Mouse (Mus musculus) cerebellum, adult 11-12 months (tissue): ENCODE results near the gene Eci1.
A peak's percentile ranks its signal among the peaks of the same experiment; 100 is the strongest.

Experiments used
- DNase-seq: peaks from one replicate; pipeline ENCODE4 v3.0.0; 2022

The Eci1 gene

DNA sequence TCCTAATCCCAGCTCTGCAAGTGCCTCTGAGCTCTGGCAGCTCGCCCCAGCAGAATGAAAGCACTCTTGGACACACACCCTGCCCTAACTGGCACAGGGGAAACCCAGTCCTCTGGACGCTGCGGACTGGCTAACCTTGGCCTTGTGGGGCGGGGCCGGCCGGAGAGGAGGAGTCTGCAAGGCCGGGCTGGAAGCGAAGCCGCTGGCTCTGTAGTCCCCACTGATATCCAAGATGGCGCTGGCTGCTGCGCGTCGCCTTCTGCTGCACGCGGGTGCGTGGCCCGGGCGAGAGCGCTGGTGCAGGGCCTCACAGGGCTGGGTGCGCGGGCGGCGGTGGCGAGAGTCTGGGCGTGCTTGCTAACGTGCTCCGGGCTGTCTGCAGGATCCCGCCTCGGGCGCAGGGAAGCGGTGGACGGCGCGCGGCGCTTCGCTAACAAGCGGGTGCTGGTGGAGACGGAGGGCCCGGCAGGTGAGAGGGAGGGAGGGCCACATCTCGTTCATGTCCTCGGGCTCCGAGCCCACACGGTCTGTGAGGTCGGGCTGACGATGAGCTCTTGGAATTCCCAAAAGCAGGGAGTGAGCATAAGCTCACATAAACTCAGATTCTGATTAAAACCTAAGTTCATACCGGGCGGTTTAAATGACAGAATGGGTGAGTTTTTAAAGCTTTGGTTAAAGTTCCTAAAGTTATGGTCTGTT, at the start of gene Eci1:
TSS of gene Eci1 (plus strand) at position 171 of the 699 bp plus-strand sequence.
- peak; percentile 99 for DNase-seq

DNA sequence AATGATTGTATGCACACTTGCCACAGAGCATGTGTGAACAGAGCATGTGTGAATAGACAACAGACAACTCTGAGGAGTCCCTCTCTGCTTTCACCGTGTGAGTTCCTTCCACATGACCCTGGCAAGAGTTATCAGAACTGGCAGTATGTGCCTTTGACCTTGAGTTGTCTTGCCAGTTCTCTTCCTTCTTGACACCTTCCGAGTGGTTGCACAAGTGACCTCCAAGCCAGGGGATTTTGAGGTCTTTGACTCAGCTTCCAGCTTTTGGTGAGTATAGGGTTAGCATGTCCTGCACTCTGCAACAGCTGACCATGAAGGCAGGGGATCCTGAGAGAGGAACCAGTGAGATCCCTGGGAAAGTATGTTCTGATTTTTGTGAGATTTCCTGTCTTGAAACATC, 47.9 kb upstream of the Eci1 start:
- DNase-seq: no peak

DNA sequence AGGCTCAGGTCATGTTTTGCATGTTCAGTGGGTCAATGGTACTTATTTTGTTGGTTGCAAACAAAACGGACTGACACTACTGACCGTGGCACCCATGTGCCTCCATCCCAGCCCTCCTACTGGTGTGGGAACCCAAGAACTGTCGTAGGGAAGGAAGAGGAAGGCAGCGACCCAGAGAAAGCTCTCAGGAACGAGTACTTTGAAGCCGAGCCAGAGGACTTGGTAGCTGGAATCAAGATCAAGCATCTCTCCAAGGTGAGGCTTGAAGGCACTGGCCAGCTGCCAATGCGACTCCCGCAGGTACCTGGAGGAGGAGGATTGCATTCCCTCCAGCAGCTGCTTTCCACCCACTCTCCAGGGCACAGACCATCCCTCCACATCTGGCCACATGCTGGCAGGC, 42.7 kb upstream of the Eci1 start:
- DNase-seq: no peak

DNA sequence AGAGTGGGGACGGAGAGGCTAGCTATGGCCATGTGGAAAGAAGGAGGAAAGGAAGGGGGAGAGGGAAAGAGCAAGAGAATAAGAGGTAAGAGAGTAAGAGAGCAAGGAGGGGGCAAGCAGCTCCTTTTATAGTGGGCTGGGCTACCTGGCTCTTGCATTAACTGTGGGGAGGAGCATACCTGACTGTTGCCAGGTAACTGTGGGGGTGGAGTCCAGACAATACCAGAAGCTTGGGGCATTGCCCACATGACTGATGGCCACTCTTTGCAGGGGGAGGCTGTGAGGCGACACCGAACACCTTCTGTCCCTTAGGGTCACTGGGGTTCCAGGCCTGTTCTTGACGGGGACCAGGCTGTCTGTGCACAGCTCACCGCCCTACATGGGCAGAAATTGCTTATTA, 37.7 kb upstream of the Eci1 start:
- DNase-seq: no peak

DNA sequence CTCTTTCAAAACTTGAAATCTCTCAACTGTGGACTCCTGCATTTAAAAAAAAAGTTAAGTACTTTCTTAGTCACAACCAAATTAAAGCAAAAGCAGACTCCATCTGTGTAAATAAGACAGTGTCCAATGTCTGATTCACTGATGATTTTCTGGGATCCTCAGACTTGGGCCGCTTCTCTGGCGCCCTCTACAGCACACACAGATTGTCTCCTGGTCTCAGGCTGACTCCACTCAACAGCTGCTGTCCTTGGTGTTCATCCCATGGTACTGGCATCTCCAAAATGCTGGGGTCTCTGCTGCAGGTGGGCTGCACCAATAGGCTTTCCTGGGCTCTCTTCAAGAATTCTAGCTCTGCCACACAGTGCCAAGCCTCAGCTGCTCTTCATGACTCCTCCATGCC, 36.6 kb upstream of the Eci1 start:
- peak; percentile 45 for DNase-seq

DNA sequence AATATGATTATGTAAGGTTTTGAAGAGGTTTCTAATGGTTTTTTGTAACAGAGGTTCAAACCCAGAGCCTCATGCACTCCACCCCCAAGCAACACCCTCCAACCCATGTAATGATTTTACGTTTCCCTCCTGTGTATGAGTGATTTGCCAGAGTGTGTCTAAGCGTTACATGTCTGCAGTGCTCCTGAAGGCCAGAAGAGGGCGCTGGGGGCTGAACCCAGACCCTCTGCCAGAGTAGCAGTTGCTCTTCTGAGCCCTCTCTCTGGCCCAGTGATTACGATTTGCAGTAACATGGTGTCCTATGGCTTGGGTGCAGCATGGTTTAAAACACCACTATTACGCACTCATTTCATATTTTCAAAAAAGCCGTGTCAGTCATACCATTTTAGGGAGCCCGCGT, 35.3 kb upstream of the Eci1 start:
- no peak for DNase-seq

DNA sequence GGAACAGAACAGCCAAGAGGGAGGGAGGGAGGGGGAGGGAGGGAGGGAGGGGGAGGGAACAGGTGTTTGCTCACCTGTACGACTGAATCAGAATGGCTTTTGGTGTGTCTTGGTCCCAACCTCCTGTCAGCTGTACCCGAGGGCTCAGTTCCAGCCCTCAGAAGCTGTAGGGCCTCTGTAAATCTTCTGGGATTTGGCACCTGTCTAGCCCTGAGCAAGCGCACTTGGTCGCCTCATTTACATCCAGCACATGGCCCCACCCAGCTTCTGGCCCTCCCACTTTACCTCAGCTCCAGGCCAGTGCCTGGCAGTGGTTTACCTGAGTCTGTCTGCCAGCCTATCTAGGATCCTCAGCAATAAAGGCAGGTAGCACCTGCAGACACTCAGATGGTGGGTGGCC, 32.9 kb upstream of the Eci1 start:
- no peak for DNase-seq

DNA sequence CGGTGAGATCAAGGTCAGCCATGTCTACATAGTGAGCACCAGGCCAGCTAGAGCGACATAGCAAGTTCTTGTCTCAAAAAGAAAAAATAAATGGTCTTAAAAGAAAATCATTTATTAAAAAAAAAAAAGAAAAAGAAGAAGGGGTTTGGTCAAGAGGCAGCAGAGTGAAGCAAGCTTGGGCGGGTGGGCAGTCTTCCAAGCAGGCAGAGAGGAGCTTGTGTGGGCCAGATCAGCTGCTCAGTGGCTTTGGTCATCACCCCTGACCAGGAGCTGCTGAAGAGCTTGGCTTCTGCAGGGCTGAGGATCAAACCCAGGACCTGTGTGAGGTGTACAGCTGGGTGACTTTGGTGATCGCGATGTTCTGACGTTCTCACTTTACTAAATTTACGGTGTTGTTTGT, 32.0 kb upstream of the Eci1 start:
- no peak for DNase-seq

DNA sequence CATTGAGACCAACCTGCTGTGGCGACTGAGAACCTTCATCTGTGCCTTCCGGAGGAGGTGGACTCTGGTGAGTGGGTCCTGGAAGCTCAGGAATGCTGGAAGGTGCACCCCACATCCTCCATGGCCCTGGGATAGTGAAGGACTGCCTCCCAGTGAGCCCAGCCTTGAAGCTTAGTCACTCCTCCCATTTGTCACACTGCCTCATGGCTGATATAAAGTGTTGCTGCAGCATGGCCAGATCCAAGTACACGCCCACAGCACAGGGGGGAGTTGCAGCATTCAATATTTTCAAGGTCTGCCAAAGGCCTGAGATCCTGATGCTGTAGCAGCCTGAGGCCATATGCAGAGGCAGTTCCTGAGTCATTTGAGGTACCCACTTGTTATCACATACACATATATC, 24.1 kb upstream of the Eci1 start:
- no peak for DNase-seq

DNA sequence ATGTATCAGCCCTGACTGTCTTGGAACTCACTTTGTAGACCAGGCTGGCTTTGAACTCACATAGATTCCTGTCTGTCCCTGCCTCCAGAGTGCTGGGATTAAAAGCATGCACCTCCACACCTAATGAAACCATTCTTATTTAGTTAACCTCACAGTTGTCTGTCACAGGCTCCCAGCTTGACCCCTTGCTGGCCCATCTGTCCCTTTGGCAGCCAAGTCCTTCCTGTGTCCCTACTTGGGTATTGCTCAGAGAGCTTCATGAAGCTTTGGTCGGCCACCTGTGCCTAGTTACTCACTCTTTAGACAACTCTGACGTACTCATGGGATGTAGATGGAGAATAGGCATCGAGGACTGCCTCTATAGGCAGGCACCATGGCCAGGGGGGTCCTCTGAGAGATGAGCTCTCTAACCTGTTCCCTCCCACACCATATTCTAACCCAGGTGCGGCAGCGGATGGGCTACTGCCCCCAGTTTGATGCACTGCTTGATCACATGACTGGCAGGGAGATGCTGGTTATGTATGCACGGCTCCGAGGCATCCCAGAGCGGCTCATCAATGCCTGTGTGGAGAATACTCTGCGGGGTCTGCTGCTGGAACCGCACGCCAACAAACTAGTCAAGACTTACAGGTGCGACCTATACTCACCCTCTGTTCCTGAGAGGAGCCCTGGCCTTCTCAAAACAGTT, 19.2 kb upstream of the Eci1 start:
- DNase-seq: peak; percentile 78

DNA sequence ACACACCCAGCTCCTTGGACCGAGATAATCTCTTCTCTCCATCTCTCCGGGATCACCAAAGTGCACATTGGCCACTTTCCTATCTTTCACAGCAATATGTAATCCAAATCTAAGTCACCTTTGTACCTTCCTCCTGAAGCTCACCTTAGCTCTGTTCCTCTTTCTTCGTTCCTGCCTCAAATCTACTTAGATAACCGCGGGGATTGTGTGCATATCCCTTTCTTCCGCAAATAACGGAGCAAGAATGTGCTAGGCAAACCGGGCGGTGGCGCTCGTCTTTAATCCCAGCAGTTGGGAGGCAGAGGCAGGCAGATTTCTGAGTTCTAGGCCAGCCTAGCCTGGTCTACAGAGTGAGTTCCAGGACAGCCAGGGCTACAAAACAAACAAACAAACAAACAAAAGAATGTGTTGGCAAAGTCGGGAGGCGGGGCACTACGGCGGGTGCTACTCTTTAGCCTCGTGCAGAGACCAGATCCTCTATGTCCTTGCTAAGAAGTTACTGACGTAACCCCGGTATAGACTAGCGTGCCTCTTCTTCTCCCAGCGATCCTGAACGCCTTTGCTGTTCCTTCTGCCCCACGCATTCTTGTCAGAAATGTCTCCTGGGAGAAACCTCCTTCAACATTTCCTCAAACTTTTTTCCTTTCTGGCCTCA, 12.8 kb upstream of the Eci1 start:
- DNase-seq: no peak

DNA sequence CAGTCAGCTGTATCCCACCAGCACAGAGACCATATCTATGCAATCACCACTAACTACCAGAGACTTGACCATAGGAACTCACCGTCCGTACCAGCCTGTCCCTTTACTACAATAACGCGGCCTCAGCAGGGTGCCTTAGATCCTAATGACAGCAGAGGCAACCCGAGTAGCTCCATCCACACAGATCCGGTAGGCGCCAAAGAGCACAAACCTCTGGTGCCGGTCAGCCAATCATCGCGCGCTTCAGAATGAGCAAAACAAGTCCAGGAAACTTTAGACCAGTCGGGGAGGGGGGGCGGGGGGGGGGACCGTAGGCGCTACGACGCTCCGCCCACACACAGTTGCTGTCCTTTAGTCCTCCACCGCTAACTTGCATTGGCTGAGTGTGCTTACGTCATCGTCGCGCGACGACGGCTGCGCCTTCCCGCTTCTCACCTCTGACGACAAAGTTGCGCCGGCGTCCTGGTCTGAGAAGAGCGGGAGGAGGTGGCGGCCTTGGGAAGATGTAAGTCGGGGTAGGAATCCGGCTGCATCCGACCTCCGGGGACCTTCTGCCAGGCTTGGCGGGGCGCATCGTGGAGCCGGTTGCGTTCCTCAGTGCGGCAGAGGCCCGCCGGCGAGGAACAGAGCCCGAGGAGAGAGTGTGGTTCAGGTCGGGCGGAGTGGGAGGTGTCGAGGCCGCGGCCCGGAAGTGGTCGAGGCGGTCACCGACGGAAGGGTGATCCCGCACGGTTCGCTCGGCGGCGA, 12.0 kb upstream of the Eci1 start, which contains the start of gene Rnps1:
TSS of gene Rnps1 (plus strand) at position 336 of the 747 bp plus-strand sequence.
- DNase-seq: peak; percentile 91

DNA sequence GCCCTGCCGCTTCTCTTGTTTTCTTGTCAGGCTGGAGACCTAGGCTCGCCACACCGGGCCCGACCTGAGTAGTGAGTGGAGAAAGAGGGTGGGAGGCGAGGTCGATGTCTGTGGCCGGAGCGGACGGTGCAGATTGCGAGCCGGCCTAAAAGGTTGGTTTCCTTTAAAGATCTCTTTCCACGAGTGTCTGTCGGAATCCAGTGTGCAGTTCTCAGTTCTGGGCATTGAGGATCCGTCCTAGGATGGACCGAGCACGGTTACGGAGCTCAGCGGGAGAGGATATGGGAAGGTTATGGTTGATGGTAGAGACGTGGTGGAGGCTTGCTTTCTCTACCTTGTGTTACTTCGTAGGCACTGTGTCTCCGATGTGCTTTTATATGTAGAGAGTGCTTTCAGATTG, 11.4 kb upstream of the Eci1 start:
- no peak for DNase-seq

DNA sequence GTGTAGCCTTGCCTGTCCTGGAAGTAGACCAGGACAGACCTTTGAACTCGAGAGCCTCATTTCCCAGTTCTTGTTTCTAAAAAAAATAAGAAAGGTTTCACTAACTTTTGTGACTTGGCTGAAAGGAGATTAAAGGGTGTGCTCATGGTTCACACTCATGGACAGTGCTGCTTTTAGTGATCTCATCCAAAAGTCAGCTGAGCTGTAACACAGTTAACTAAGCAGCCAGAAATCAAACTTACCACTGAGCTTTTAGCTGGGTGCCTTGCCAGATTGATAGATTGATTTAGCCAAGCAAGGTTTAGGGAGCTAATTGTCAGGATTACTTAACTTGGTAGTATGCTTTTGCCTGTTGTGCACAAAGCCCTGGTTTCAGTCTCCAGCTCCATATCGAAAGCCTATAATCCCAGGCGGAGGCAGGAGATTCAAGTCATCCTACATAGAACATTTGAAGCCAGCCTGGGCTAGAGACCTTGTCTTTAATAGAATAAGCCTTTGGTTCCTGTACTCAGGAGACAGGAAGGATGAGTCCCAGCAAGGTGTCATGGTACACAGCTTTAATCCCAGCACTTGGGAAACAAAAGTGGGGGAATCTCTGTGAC, 10.3 kb upstream of the Eci1 start:
- no peak for DNase-seq

DNA sequence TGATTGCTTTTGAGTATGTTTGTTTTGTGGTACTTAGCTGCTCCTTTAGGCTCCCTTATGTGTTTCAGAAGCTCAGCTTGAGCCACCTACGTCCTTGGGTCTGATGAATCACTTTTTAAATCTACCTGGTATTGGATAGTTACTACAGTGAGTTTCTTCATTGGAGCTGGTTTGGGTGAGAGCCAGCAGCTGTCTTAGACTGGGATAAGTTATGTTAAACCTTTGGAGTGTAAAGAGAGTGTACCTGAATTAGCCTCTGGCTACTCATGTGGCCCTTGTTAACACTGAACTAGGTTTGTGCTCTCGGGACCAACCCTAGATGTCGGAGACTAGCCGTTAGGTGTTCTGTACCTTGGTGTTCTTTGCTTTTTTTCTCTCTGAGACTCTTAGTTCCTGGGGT, 3.3 kb upstream of the Eci1 start:
- DNase-seq: no peak

DNA sequence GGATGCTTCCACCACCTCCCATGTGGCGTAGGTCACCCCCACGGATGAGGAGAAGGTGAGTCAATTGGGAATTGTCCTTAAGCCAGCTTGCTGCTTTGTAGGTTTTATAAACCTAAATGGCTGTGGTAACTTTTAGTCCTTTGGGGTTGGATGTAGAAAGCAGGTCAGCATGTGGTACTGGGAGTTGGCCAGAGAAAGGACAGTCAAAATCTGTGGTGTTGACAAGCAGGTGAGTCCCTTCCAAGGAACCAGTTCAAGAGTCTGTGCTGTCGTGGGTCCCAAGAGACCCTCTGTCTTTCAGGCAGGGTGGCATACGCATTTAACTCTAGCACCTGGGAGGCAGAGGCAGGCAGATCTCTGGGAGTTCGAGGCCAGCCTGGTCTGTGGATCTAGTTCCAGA, 2.0 kb upstream of the Eci1 start:
- DNase-seq: no peak

DNA sequence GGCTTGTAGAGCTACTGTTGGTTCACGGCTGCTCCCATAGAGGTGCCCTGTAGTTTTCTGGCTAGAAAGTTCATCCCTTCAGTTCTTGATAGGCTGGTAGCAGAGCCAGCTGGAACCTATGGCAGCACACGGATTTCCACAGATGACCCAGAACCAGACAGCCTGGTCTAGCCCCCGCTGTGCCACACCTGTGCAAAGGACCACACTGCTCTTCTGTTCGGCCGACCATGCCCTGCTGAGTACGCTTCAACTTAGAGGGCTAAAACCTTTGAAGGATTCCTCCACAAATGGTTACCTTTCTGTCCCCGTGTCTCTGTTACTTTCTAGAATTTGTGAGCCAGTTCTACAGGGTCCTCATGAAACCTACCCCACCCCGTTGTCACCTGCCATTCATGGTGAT, 1.1 kb upstream of the Eci1 start:
- DNase-seq: peak; percentile 70

DNA sequence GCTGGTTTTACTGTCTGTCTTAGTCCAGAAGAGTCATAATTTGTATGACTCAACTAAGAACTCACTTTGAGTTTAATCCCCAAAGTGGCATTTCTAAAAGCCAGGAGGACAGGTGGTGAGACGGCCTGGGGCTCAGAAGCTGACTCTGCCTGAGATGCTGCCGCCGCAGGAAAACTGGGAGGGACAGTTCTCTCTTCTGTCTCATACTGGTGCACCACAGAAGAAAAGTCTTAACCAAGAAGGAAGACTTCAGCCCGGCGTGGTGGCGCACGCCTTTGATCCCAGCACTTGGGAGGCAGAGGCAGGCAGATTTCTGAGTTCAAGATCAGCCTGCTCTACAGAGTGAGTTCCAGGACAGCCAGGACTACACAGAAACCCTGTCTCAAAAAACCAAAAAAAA, 536 bp upstream of the Eci1 start:
- peak; percentile 43 for DNase-seq

DNA sequence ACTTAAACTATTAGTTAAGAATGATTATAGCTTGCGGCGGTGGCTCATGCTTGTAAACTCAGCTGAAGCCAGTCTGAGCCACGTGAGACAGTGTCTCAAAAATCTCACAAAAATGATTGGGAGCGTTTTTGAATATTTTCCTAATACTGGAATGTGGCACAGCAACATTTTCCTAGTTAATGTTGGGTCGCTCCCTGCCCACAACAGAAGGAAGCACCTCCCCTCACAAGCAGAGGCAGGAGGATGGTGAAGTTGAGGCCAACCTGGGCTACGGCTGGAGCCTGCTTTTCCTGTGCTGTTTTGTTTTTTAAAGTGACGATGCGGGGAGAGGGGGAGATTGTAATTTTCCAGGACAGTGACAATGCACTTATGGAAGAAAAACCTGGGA, 723 bp downstream of the Eci1 start:
- DNase-seq: peak; percentile 37

DNA sequence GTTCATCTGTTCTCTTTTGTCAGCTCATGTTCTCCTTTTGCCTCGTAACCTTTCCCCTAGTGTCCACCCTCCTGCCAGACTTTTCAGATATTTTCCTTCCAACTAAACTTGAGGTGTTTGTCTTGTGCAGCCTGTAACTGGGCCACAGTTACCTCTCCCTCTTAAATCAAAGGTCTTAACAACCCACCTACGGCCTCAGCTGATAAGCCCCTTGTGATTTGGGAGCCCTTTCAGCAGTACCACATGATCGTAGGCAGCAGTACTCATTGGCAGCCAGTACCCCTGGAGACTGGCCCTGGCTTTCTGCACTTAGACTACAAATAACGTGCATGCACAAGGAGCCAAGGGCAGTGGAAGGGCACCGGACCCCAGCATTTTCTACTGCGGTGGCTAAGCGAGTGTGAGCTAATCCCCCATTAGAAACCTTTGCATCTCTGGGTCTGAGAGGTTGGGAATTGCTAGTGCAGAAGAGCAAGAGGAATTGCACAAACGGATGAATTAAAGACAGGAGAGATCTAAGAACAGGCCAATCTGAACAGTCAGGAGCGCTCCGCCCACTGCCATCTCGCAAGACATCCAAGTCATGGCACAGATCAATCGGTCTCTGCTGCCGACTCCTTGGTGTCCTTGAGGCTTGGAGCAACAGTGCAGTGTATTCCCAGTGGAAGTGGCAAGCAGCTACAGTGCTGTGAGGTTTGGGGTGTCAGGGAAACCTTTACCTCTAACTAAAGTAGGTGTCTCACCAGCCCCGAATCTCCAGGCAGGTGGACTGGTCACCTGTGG, 3.0 kb downstream of the Eci1 start:
- DNase-seq: no peak

DNA sequence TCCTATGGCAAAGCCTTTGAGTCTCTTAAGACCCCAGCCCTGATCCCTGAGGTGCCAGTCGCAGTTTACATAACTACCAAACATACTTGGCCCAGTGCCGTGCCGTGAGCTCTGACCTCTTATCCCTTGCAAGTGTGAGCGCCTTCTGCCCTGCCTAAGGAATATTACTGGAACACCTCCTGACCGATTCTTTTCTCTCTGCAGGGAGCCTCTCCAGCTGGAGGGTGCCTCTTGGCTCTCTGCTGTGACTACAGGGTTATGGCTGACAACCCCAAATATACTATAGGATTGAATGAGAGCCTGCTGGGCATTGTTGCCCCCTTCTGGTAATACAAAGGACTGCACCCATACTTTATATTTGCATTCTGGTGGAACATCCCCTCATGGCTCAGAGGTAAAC, 10.6 kb downstream of the Eci1 start:
- peak; percentile 66 for DNase-seq

DNA sequence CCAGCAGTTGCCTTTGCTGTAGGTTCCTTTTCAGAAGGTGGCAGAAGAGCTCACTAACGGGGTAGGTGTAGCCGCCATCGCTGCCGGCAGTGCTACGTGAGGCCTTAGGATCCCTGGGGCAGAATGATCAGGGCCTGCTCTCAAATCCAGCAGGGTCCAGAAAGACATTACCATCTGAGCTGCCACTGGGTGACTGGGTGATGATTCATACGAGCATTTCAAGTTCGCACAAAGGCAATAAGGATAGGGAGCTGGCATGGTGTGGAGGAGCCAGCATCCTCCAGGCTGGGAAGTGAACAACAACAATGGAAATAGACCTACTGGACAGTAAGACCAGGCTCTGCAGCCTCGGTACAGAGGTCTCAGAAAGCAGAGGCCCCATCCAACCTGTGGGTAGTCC, 13.9 kb downstream of the Eci1 start:
- DNase-seq: no peak
